Mouse (Mus musculus) lung, postnatal 0 days (tissue): ENCODE measurements at regions not wholly inside any gene's neighbourhood (a gene's known extent, or its start where the extent isn't known, plus 50 kb on each side); places are given as distances from the start of the nearest gene placed in this dataset.

Experiments used
- ATAC-seq: fragments of 200-750 bp; cut with Nextera tagmentation; 2 replicates; pipeline ENCODE4 v1.8.0; 2017; ENCODE audit warnings: moderate library complexity
- DNase-seq: peaks from one replicate; pipeline ENCODE4 v3.0.0-alpha.2; 2016; ENCODE audit warnings: low spot score
- H3K27ac ChIP-seq: fragments of 300-500 bp; sonication (generic); 2 replicates; pipeline ENCODE4 v1.5.1; 2014; ENCODE audit warnings: antibody characterized with exemption, mild to moderate bottlenecking, low read length, mixed read lengths
- H3K27me3 ChIP-seq: fragments of 300-500 bp; sonication (generic); replicated peaks from 2 replicates; pipeline ENCODE4 v1.6.1; 2014; ENCODE audit warnings: low read length, mixed read lengths; ENCODE audit not compliant: insufficient read depth
- H3K36me3 ChIP-seq: fragments of 300-500 bp; sonication (generic); 2 replicates; pipeline ENCODE4 v1.6.1; 2014; ENCODE audit warnings: low read length, mixed read lengths; ENCODE audit not compliant: insufficient read depth
- H3K4me1 ChIP-seq: fragments of 300-500 bp; sonication (generic); 2 replicates; pipeline ENCODE4 v1.6.1; 2014; ENCODE audit warnings: antibody characterized with exemption, low read depth, low read length, mixed read lengths; ENCODE audit not compliant: insufficient read depth
- H3K4me2 ChIP-seq: fragments of 300-500 bp; sonication (generic); replicated peaks from 2 replicates; pipeline ENCODE4 v1.6.1; 2014; ENCODE audit warnings: low read depth, mild to moderate bottlenecking, low read length, moderate library complexity, mixed read lengths
- H3K4me3 ChIP-seq: fragments of 300-500 bp; sonication (generic); 2 replicates; pipeline ENCODE4 v1.5.1; 2014; ENCODE audit warnings: low read depth, low read length
- H3K9ac ChIP-seq: fragments of 300-500 bp; sonication (generic); replicated peaks from 2 replicates; pipeline ENCODE4 v1.6.1; 2014; ENCODE audit warnings: low read depth, mild to moderate bottlenecking
- H3K9me3 ChIP-seq: fragments of 300-500 bp; sonication (generic); 2 replicates; pipeline ENCODE4 v1.6.1; 2016; ENCODE audit warnings: low read length, mixed read lengths
- CTCF ChIP-seq: IDR thresholded peaks from 2 replicates; pipeline ENCODE4 v1.5.1; 2016; ENCODE audit warnings: antibody characterized with exemption, mild to moderate bottlenecking
- EP300 ChIP-seq: IDR thresholded peaks from 2 replicates; pipeline ENCODE4 v1.6.1; 2016; ENCODE audit warnings: antibody characterized with exemption, mild to moderate bottlenecking, control low read depth
- WGBS: fragments of 180-500 bp; shearing (Covaris S2); extraction: QIAGEN DNeasy Blood & Tissue Kit; methylation state at CpG from one replicate; pipeline ENCODE4 v1.1.7; 2014; 5-methylcytosine and 5-hydroxymethylcytosine counted together

DNA sequence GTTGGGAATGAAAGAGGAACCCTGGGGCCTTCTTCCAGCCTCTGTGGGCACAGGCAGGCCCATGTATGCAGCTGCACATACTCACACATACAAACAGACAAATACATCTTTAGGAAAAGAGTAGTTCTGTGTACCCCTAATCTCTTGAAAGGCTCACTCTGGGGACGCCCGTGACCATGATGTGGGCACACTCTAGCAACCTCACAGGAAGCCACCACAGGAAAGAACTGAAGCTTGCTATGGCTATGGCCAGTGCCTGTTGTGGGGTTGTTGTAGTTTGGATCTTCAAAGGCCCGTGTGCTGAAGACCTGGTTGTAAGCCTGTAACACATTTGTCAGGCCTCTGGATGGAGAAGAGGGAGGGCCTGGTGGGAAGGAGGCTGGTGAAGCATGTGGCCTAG is 175.4 kb upstream of the Prok2 start:
- no peaks in the 10 kb centered on the region for H3K27me3 ChIP-seq
- no peak overlapping the region for H3K4me3 ChIP-seq
- H3K4me1 ChIP-seq: no peaks in the 10 kb centered on the region
- H3K27ac ChIP-seq: no peak overlapping the region
- DNase-seq (no peak), ATAC-seq (no peak)
- no peaks in the 10 kb centered on the region for H3K36me3 ChIP-seq
- 78% methylated on average over 3 of the region's 3 CpGs for WGBS
- TF ChIP-seq EP300 (no peak), CTCF (no peak)
- no peak overlapping the region for H3K4me2 ChIP-seq
- no peak overlapping the region for H3K9ac ChIP-seq
- no peaks in the 10 kb centered on the region for H3K9me3 ChIP-seq

DNA sequence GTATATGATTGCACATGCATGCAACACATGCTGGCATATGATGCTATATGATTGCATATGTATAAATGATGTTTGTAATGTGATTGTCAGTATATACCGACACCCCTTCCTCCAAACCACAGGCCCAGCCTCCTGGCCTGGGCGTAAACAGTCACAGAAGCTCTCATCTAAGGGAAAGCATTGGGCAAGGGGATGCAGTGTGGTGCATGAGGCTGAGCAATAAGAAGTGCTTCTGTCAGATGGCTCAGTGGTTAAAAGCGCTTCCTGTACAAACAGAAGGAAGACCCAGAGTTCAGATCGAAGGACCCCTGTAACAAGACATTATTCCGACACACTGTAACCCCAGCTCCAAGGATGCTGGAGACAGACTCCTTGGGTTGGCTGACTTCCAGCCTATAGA is 175.0 kb upstream of the Prok2 start:
- no peaks in the 10 kb centered on the region for H3K4me1 ChIP-seq
- no peaks in the 10 kb centered on the region for H3K9me3 ChIP-seq
- H3K9ac ChIP-seq: no peak overlapping the region
- no peaks in the 10 kb centered on the region for H3K27me3 ChIP-seq
- DNase-seq (no peak), ATAC-seq (no peak)
- WGBS: 87% methylated on average over 5 of the region's 5 CpGs
- no peak overlapping the region for H3K4me3 ChIP-seq
- no peak for TF ChIP-seq EP300
- TF ChIP-seq CTCF: no peak
- H3K27ac ChIP-seq: no peak overlapping the region
- H3K36me3 ChIP-seq: no peaks in the 10 kb centered on the region
- no peak overlapping the region for H3K4me2 ChIP-seq

DNA sequence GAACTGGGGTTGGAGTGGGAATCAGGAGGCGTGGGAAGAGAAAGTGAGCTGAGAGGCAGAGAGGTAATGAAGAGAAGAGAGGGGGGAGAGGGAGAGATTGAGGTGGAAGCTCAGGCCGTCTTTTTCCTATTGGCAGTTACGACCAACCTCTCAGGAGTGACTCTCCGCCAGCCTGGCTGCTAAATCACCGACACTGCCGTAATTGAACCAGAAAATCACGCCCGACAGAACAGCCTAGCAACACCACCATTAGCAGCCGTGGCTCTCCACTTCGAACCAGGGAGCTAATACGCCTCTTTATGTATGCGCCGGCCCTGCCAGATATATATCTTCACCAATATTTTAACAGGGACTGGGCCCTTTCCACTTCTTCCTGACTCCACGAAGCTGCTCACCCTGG is 173.5 kb upstream of the Prok2 start:
- H3K4me1 ChIP-seq: no peaks in the 10 kb centered on the region
- TF ChIP-seq EP300 (no peak), CTCF (no peak)
- no peak overlapping the region for H3K4me2 ChIP-seq
- H3K9me3 ChIP-seq: no peaks in the 10 kb centered on the region
- ATAC-seq: no peak
- H3K4me3 ChIP-seq: no peak overlapping the region
- H3K27me3 ChIP-seq: no peaks in the 10 kb centered on the region
- H3K27ac ChIP-seq: no peak overlapping the region
- WGBS: 76% methylated on average over 14 of the region's 14 CpGs
- H3K36me3 ChIP-seq: no peaks in the 10 kb centered on the region
- no peak overlapping the region for H3K9ac ChIP-seq
- no peak for DNase-seq

DNA sequence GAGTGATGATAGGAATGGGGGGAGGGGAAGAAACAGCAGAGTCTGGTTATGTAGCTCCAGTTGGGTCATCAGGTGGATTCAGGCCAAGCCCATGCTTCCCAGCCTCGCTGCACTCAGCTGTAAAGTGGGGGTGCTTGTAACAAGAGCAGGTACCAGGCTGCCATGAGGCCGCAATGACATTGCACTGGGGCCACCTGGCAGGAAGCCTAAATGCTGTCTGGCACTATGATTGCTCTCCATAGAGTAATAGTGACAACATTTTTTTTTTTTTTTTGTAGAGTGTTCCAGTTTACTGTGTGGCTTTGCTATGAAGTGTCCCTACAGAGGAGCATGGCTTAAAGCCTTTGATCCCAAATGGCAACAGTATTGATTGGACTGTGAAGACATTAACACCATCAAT is 171.9 kb upstream of the Prok2 start:
- Histone ChIP-seq H3K4me2 (no peak overlapping the region), H3K27ac (no peak overlapping the region), H3K9ac (no peak overlapping the region), H3K9me3 (no peaks in the 10 kb centered on the region), H3K4me1 (no peaks in the 10 kb centered on the region), H3K27me3 (no peaks in the 10 kb centered on the region), H3K4me3 (no peak overlapping the region), H3K36me3 (no peaks in the 10 kb centered on the region)
- DNase-seq: no peak
- 49% methylated on average over 2 of the region's 2 CpGs for WGBS
- ATAC-seq: no peak
- no peak for TF ChIP-seq CTCF
- no peak for TF ChIP-seq EP300

DNA sequence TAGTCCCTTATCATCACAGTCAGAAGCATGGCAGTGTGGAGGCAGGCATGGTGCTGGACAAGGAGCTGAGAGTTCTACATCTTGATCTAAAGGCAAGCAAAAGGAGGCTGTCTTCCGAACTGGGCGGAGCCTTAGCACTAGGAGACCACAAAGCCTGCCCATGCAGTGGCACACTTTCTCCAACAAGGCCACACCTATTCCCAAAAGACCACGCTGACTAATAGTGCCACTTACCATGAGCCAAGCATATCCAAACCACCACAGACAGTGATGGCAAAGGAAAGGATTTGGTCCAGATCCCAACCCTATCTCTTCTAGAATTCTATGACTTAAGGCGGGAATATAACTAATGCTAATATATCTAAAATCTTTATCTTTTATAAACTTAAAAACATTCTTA is 169.4 kb upstream of the Prok2 start:
- ATAC-seq: no peak

DNA sequence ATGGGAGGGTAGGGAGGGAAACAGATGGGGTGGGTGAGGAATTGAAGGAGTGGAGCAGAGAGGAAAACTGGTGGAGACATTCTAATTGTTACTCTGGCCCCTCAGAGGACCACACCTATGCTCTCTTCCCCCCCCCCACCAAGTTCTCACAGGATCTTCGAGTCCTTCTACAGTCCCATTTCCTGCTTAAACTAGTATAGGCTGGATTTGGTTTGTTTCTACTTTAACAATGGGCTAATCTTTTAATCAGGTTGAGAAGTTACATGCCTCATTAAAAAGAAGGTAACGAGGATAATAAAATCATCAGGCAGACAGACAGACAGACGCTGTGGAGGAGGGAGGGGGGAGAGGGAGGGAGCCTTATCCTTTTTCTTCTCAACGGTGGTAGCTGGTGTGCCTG is 167.7 kb upstream of the Prok2 start:
- H3K4me2 ChIP-seq: no peak overlapping the region

More for the DNA sequence above, 169.4 kb upstream of the Prok2 start:
- no peak overlapping the region for H3K4me2 ChIP-seq
- TF ChIP-seq EP300 (no peak), CTCF (no peak)
- no peak overlapping the region for H3K4me3 ChIP-seq
- H3K27ac ChIP-seq: no peak overlapping the region
- H3K9ac ChIP-seq: no peak overlapping the region
- H3K4me1 ChIP-seq: no peaks in the 10 kb centered on the region
- no peaks in the 10 kb centered on the region for H3K9me3 ChIP-seq
- no peaks in the 10 kb centered on the region for H3K27me3 ChIP-seq
- DNase-seq: no peak
- H3K36me3 ChIP-seq: no peaks in the 10 kb centered on the region
- WGBS: 90% methylated on average over 4 of the region's 4 CpGs

DNA sequence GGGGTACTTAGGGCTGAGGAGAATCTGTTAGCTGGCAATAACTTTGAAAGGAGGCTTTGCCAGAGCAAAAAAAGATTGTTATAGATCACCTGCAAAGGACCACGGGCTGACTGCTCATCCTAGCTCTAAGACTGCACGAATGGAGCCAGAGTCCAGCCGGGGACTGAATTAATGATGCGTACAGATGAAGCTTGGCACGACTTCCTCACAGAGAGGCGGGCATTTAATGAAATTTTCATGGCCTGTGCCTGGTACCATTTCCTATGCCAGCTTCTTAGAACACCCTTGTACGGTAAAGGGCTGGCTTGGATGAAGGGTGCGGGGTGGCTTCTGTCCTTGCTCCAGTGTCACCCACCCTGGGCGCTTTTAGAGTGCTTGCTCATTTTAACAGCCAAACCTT is 166.0 kb upstream of the Prok2 start:
- no peaks in the 10 kb centered on the region for H3K27me3 ChIP-seq
- no peaks in the 10 kb centered on the region for H3K9me3 ChIP-seq
- no peak for ATAC-seq
- H3K27ac ChIP-seq: no peak overlapping the region
- no peak overlapping the region for H3K4me2 ChIP-seq
- H3K36me3 ChIP-seq: no peaks in the 10 kb centered on the region
- no peak for TF ChIP-seq EP300
- no peak for TF ChIP-seq CTCF
- no peak for DNase-seq
- no peak overlapping the region for H3K9ac ChIP-seq
- H3K4me1 ChIP-seq: no peaks in the 10 kb centered on the region
- H3K4me3 ChIP-seq: no peak overlapping the region
- WGBS: 88% methylated on average over 9 of the region's 9 CpGs

More for the DNA sequence above, 167.7 kb upstream of the Prok2 start:
- no peak for TF ChIP-seq EP300
- TF ChIP-seq CTCF: no peak
- WGBS: 35% methylated on average over 4 of the region's 4 CpGs
- Histone ChIP-seq H3K9ac (no peak overlapping the region), H3K4me3 (no peak overlapping the region), H3K27me3 (no peaks in the 10 kb centered on the region), H3K9me3 (no peaks in the 10 kb centered on the region), H3K27ac (no peak overlapping the region), H3K36me3 (no peaks in the 10 kb centered on the region), H3K4me1 (no peaks in the 10 kb centered on the region)
- ATAC-seq (no peak), DNase-seq (no peak)
